Mouse (Mus musculus) liver, postnatal 0 days (tissue): ENCODE data around the gene Lrrc2.

Source experiments
- CTCF ChIP-seq: sonication (generic); IDR thresholded peaks from 2 replicates; pipeline ENCODE4 v1.5.1; 2016; ENCODE audit warnings: antibody characterized with exemption, low read depth
- EP300 ChIP-seq: IDR thresholded peaks from 2 replicates; pipeline ENCODE4 v1.6.1; 2016; ENCODE audit warnings: antibody characterized with exemption, low read depth, mild to moderate bottlenecking

DNA sequence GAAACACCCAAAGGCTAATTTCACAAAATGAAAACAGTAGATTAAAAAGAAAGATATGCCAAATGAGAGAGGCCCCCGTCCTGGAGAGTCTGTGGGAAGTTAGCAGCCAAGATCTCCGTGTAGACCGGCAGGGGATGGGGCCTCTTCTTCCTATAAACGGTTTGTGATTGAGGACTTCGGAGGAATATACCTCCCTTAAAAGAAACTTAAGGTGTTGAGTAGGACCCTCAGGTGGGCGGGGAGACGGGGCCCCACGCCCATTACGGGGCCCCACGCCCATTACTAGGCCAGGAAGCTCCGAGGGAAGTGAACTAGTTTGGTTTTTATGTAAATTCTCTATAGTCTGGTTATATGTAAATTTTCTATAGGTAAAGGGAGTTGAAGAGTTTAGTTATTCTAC is 5.4 kb upstream of the Lrrc2 start, which contains the start of gene Tdgf1:
- TF ChIP-seq CTCF, result no peak
- TF ChIP-seq EP300, result no peak
